Mouse (Mus musculus): ENCODE results near the gene Vwa8. TPM values are rescaled to one million over a fixed set of nuclear protein-coding genes. Genes with fewer than 3 reads are reported as not detected.
A peak's percentile ranks its signal among the peaks of the same experiment; 100 is the strongest.

Vwa8 gene
- total RNA-seq (2021): 10 to 100 TPM; 70.0 to 84.6 TPM
- long read RNA-seq, experiment 1, full-length matches to known transcripts: 19 of 36 reads
- long read RNA-seq, experiment 1, partial matches to known transcripts: 10 of 36 reads
- long read RNA-seq, experiment 1, other reads (novel, unspliced or antisense): 7 of 36 reads
- long read RNA-seq, experiment 2, full-length matches to known transcripts: 13 of 26 reads
- long read RNA-seq, experiment 2, partial matches to known transcripts: 6 of 26 reads
- long read RNA-seq, experiment 2, other reads (novel, unspliced or antisense): 7 of 26 reads

GRCm38 (mm10) chr14:78848941-78849911 lies at the start of gene Vwa8:
TSS of gene Vwa8 (plus strand) at chr14:78849052.
- peak; percentile 86 for DNase-seq (ENCODE audit: low spot score)

GRCm38 (mm10) chr14:78802378-78802777 lies 46.5 kb upstream of the Vwa8 start:
- DNase-seq (ENCODE audit: low spot score): no peak

GRCm38 (mm10) chr14:78803924-78804323 lies 44.9 kb upstream of the Vwa8 start:
- DNase-seq (ENCODE audit: low spot score): no peak

- DNase-seq (ENCODE audit: low spot score): no peak
Measured at GRCm38 (mm10) chr14:78812896-78813295, 36.0 kb upstream of the Vwa8 start.

DNA sequence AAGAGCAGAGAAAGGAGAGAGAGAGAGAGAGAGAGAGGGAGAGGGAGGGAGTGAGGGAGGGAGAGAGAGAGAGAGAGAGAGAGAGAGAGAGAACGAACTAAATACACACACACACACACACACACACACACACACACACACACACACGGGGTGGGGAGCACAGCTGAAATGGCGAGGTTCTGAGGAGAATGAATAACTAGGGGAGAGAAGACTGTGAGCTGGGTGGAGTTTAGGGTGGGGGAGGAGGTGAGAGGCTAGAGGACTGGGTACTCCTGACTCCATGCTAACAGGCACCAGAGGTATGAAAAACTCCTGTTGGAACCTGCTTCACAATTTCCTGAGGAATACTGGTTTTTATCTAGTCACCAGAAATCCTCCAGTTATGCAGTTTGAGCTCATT lies 32.4 kb upstream of the Vwa8 start:
- no peak for DNase-seq (ENCODE audit: low spot score)

- DNase-seq (ENCODE audit: low spot score): no peak
Measured at GRCm38 (mm10) chr14:78817651-78818050, 31.2 kb upstream of the Vwa8 start.

- no peak for DNase-seq (ENCODE audit: low spot score)
Measured at GRCm38 (mm10) chr14:78818406-78818805, 30.4 kb upstream of the Vwa8 start.

DNA sequence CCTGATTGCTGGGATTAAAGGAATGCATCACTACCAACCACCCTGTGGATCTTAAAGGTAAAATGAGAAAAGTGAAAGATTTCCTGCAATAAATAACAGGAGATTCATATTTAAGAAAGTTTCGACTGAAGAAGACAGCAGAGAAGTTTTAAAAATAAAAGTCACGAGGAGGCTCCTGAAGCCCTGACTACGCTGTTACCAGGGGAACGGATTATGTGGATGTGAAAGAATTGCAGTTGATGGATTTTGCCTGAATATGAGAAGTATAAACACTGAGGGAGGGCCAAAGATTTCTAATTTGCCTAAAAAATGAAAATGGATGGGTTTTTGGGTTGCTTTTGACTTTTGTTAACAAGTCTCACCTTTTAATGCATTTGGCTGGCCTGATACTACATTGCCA lies 24.8 kb upstream of the Vwa8 start:
- DNase-seq (ENCODE audit: low spot score): no peak

DNA sequence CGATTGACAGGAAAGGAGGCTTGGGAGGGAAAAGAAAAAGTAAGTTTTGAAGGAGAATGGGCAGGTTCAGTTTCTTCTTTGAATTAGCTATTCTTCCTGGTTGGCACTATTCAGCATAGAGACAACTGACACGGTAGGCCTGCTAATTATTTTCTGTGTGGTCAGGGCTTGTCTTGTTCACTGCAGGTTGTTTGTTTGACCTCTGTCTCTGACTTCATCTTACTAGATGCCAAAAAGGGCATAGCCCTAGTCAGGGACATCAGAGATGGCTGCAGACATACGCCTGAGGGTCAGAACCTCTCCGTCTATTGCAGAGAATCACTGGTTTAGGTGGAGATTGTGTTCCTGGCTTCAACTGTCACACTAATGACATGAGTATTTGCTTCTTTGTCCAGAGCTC lies 24.3 kb upstream of the Vwa8 start:
- DNase-seq (ENCODE audit: low spot score): no peak

DNA sequence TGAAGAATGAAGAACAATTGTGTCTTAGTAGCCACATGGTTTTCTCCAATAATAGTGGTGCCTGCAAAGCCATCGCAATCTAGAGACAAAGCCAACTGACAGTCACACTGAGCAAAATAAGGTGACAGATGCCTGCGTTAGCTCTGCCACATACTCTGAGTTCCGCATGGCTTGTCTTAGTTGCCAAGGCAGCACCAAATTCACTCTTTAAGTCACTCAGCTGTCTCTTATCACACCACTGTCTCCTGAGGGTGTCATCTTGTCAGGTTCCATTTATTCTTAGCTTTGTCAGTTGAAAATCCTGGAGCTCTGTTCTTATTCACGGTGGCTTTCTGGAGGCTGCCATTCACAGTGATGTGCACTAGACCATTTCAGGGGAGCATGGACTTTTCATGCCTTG lies 17.7 kb upstream of the Vwa8 start:
- no peak for DNase-seq (ENCODE audit: low spot score)

DNA sequence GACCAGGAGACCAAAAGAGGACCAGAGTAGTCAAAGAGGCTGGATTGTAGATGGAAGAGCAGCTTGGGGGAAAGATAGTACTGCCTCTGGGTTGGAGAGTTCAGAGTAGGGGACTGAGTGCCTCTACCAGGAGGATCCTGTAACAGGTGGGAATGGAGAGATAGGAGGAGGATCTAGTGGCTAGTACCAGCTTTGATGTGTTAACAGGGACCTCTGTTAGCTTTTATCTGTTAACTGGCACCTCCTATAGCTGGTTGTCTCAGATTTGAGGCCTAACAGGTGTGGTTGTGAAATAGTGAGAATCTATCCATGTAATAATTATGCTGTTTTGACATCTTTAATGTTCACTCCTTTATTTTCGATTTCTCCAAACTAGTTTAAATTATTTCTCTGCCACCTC lies 904 bp upstream of the Vwa8 start:
- DNase-seq (ENCODE audit: low spot score): no peak

- DNase-seq (ENCODE audit: low spot score): no peak
Measured at GRCm38 (mm10) chr14:78848477-78848876, 375 bp upstream of the Vwa8 start.

DNA sequence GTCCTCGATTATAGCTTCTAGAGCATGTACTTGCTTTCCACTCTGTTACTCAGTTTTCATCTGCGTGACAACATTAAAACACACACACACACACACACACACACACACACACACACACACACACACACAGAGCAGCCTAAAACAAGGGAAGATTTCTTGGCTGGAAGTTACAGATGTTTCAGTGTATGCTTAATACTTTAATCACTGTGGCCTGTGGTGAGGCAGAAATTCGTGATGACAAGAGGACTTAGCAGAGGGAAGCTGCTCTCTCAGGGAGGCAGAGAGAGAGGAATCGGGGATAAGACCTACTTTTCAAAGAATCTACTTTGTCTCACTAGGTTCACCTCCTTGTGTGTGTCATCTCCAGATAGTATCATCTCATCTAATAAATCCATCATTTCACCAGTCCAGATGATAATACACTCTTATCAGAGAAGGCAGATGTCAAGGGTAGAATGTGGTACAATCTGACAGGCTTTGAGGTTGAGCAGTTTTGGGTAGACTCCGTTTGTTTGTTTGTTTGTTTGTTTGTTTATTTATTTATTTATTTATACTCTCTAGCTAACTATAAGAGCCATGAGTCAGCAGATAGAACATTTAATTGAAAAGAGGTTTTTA lies 1.2 kb downstream of the Vwa8 start:
- DNase-seq (ENCODE audit: low spot score): no peak

DNA sequence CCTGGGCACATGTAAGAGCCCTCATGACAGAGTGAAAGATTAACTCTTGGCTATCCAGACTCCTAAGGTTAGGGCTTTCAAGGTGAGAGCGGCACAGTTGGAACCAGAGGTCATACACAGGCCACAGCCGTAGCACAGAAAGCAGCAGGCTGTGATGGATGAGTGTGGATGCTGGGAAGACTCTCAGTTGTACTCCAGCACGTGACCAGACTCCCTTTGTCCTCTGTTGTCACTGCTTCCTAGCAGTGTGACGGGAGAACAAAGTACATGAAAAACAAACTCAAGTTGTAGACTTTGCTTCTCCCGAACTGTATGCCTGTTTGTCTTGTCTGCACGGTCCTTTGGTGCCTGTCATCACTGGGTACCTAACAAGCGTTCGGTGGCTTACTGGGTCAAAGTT lies 1.8 kb downstream of the Vwa8 start:
- no peak for DNase-seq (ENCODE audit: low spot score)

DNA sequence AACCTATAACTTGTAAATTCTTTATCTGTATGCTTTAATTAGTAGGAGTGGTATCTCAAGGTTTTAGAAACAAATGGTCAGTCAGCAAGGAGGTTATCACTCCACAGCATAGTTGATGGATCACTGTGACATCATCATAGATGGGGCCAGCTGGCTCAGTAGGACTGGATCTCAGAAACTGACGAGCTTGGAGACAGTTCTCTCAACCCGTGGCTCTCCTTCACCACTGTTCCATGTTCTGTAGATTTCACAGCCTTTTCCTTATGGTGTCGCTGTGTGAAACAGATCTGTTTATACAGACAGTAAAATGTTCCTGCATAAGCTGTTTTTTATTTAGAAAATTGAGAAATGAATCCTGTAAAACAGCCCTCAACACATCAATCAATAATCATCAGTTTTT lies 2.5 kb downstream of the Vwa8 start:
- no peak for DNase-seq (ENCODE audit: low spot score)

- DNase-seq (ENCODE audit: low spot score): no peak
Measured at GRCm38 (mm10) chr14:78852401-78853246, 3.8 kb downstream of the Vwa8 start.

- no peak for DNase-seq (ENCODE audit: low spot score)
Measured at GRCm38 (mm10) chr14:78861156-78861555, 12.3 kb downstream of the Vwa8 start.

DNA sequence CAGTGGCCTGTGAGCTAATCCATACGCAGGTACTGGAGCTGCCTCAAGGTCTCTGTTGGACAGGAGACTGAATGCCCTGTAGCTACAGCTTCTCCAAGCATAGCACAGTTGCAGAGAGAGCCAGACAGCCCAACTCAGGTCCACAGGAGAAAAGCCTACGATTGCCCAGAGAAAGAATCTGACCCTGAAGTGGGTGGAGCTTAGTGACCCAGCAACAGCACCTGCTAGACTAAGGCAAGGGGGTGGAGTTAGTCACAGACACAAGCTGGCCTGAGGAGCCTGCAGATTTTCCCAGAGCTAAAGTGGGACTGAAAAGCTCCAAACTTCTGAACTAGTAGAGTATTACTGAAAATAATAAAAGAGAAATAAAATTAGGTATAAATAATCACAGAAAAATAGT lies 21.2 kb downstream of the Vwa8 start:
- no peak for DNase-seq (ENCODE audit: low spot score)

DNA sequence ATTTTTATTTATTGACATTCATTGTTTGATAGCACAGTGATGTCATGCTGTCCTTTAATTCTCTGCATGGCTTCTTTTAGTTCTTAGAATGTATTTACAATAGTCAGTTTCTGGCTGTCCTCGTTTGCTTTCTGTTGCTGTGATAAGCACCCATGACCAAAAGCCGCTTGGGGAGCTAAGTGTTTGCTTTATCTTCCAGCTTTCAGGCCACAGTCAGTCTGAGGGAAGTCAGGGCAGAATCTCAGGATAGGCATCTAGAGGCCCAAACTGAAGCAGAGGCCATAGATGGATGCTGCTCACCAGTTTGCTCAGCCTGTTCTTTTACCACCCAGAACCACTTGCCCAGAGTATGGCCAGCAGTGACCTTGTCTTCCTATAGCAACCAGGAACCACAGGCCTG lies 28.3 kb downstream of the Vwa8 start:
- no peak for DNase-seq (ENCODE audit: low spot score)

DNA sequence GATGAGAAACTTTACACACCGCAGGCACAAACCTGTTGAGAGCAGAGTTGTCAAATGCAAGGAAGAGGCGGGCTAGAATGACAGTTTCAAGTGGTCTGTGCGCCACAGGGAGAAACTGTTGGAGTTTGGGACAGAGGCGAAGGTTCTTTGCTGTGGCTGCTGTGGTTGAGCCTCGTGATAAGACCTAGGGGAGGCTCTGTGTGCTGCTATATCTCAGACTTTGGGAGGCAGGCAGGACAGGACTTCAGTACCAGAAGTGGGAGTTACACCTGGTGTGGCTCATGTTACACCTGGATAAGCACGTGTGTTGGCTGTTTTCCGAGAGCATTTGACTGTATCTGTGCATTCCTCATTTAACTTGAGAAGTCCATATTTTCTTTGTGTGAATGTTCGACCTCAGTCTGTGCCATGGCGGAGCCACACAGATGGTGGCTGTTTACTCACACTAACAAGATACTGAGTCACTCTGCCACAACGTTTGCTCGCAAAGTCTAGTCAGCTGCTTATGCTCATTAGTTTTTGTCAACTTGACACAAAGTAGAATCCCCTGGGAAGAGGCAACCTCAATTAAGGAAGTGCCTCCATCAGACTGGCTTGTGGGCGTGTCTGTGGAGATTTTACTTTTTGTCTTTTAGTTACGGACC lies 29.7 kb downstream of the Vwa8 start:
- no peak for DNase-seq (ENCODE audit: low spot score)

DNA sequence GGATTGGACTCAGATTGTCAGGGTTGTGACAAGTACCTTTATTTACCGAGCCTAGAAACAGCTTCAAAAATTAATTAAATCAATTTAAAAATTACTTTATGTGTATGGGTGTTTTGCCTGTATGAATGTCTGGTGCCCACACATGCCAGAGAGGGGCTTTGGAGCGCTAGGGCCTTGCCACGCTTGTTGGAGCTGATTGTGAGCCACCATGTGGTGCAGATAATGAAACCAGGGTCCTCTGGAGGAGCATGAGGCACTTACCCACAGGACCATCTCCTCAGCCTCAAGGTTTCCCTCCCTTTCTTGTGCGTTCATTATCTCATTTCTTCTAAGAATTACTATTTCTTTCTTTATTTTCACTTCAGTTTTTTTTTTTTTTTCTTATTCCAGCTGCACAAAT lies 32.0 kb downstream of the Vwa8 start:
- no peak for DNase-seq (ENCODE audit: low spot score)
